In genomic region chr14:31217666-31218065, GRCm38 (mm10) we compare ENCODE assay signal across 8 mouse cellular contexts. TPM values are rescaled to one million over a fixed set of nuclear protein-coding genes. Genes with fewer than 3 reads are reported as not detected.
DNase-seq lines count a peak whose midpoint lies in the region; ATAC-seq and TF ChIP-seq lines count a peak whose summit lies in the region.

Gene Sema3g, plus strand, starts transcription at chr14:31217860.

- H3K27me3 ChIP-seq in forebrain, embryonic 14.5 days (replicated peaks; ENCODE audit: control insufficient read depth, insufficient read depth, low read length): no peaks in the 10 kb centered on the region
- H3K27me3 ChIP-seq in hindbrain, embryonic 14.5 days (ENCODE audit: control insufficient read depth, insufficient read depth, low read length): no peaks in the 10 kb centered on the region
- no peaks in the 10 kb centered on the region for H3K27me3 ChIP-seq in liver, embryonic 11.5 days (replicated peaks; ENCODE audit: control insufficient read depth, insufficient read depth, low read length)
- H3K27me3 ChIP-seq in myocyte (ENCODE audit: control insufficient read depth, insufficient read depth, insufficient read length): peaks cover 10% of the 10 kb centered on the region

- H3K9me3 ChIP-seq in forebrain, embryonic 14.5 days (replicated peaks; ENCODE audit: control insufficient read depth, low read length): no peaks in the 10 kb centered on the region
- no peaks in the 10 kb centered on the region for H3K9me3 ChIP-seq in hindbrain, embryonic 14.5 days (ENCODE audit: control insufficient read depth, low read length)
- no peaks in the 10 kb centered on the region for H3K9me3 ChIP-seq in liver, embryonic 11.5 days (ENCODE audit: control insufficient read depth, low read length)

- H3K27ac ChIP-seq in forebrain, embryonic 14.5 days (ENCODE audit: low read depth, low read length): no peak within 1 kb of the TSS
- 0 out of 2 replicates have a peak within 1 kb of the TSS, but pooled peaks have one; percentile 11 for H3K27ac ChIP-seq in hindbrain, embryonic 14.5 days
- no peak within 1 kb of the TSS for H3K27ac ChIP-seq in liver, embryonic 11.5 days (ENCODE audit: low read depth, low read length)

- no peaks in the 10 kb centered on the region for H3K36me3 ChIP-seq in forebrain, embryonic 14.5 days (ENCODE audit: control insufficient read depth, insufficient read depth, low read length)
- no peaks in the 10 kb centered on the region for H3K36me3 ChIP-seq in hindbrain, embryonic 14.5 days (replicated peaks; ENCODE audit: control insufficient read depth, insufficient read depth)
- no peaks in the 10 kb centered on the region for H3K36me3 ChIP-seq in liver, embryonic 11.5 days (ENCODE audit: control insufficient read depth, insufficient read depth, low read length)
- H3K36me3 ChIP-seq in myocyte (ENCODE audit: control insufficient read depth, insufficient read depth): no peaks in the 10 kb centered on the region

- H3K79me2 ChIP-seq in myocyte (ENCODE audit: control insufficient read depth, insufficient read depth): no peaks in the 10 kb centered on the region

- H3ac ChIP-seq in myocyte (ENCODE audit: control insufficient read depth, insufficient read length): no peak within 1 kb of the TSS

- peak within 1 kb of the TSS; percentile 5; the same call in 1 of the 2 replicates for H3K4me2 ChIP-seq in forebrain, embryonic 14.5 days (ENCODE audit: low read length)
- H3K4me2 ChIP-seq in hindbrain, embryonic 14.5 days (replicated peaks): 0 out of 2 replicates have a peak within 1 kb of the TSS, but pooled peaks have one; percentile 5
- H3K4me2 ChIP-seq in liver, embryonic 11.5 days: peak within 1 kb of the TSS; percentile 29; the same call in 1 of the 2 replicates
- peak within 1 kb of the TSS; percentile 57 for H3K4me2 ChIP-seq in myocyte (ENCODE audit: low read depth)

- peak within 1 kb of the TSS; percentile 8; the same call in 1 of the 2 replicates for H3K9ac ChIP-seq in forebrain, embryonic 14.5 days (ENCODE audit: low read length)
- H3K9ac ChIP-seq in hindbrain, embryonic 14.5 days: peak within 1 kb of the TSS; percentile 37; the same call in 1 of the 2 replicates
- no peak within 1 kb of the TSS; the same call in none of the 2 replicates for H3K9ac ChIP-seq in liver, embryonic 11.5 days (ENCODE audit: low read depth, low read length)

- peak; percentile 20 for TF ChIP-seq POLR2A in myocyte (IDR thresholded peaks at IDR 0.05; ENCODE audit: insufficient read length, low read depth)

- peak; percentile 54 for DNase-seq in gastrocnemius, postnatal 10 days
- no peak for DNase-seq in gastrocnemius, adult 8-10 months (ENCODE audit: low spot score in 2 of 2)
- DNase-seq in c-Kit-positive CD71-positive TER-119-negative erythroid progenitor cells, embryonic 14.5 days (ENCODE audit: low read depth): peak; percentile 34
- DNase-seq in forebrain, embryonic 14.5 days (ENCODE audit: low spot score): peak; percentile 56
- DNase-seq in hindbrain, embryonic 14.5 days (ENCODE audit: low spot score): peak; percentile 38
- DNase-seq in liver, embryonic 11.5 days (ENCODE audit: low spot score): peak; percentile 62
- DNase-seq in thymus, postnatal 36 days: no peak

- no peak within 1 kb of the TSS for H3K4me3 ChIP-seq in forebrain, embryonic 14.5 days (ENCODE audit: low read depth, low read length)
- no peak within 1 kb of the TSS for H3K4me3 ChIP-seq in hindbrain, embryonic 14.5 days (replicated peaks; ENCODE audit: low read length)
- H3K4me3 ChIP-seq in liver, embryonic 11.5 days (ENCODE audit: low read depth, low read length): no peak within 1 kb of the TSS
- H3K4me3 ChIP-seq in myocyte: no peak within 1 kb of the TSS

- WGBS in forebrain, embryonic 14.5 days: 11% methylated on average over 11 of the region's 11 CpGs
- 5% methylated on average over 11 of the region's 11 CpGs for WGBS in hindbrain, embryonic 14.5 days
- WGBS in liver, embryonic 11.5 days: 9% methylated on average over 11 of the region's 11 CpGs

- peak; percentile 66 for ATAC-seq in forebrain, embryonic 14.5 days
- ATAC-seq in hindbrain, embryonic 14.5 days (ENCODE audit: low FRiP score): 0 out of 2 replicates have a peak, but pooled peaks have one; percentile 29
- peak; percentile 58; the same call in 1 of the 2 replicates for ATAC-seq in liver, embryonic 11.5 days (replicated peaks; ENCODE audit: low FRiP score)

- no peaks in the 10 kb centered on the region for H3K4me1 ChIP-seq in forebrain, embryonic 14.5 days (ENCODE audit: control insufficient read depth, insufficient read depth, low read length)
- H3K4me1 ChIP-seq in hindbrain, embryonic 14.5 days (replicated peaks; ENCODE audit: control insufficient read depth, insufficient read depth, low read length): peaks cover 14% of the 10 kb centered on the region
- peaks cover 4% of the 10 kb centered on the region; the same call in 1 of the 2 replicates for H3K4me1 ChIP-seq in liver, embryonic 11.5 days (replicated peaks; ENCODE audit: control insufficient read depth, insufficient read depth, low read length)

TF ChIP-seq in myocyte, 11 proteins besides CTCF, POLR2A, EP300 and RAD21:
- TF ChIP-seq USF1 (IDR thresholded peaks at IDR 0.05; ENCODE audit: low read depth) (no peak), MAX (IDR thresholded peaks at IDR 0.05; ENCODE audit: low read depth) (no peak), SRF (IDR thresholded peaks at IDR 0.05; ENCODE audit: control insufficient read depth, insufficient read length, low read depth) (peak; percentile 80), REST (IDR thresholded peaks at IDR 0.05; ENCODE audit: insufficient read depth, insufficient read length) (no peak), POLR2AphosphoS2 (IDR thresholded peaks at IDR 0.05; ENCODE audit: insufficient read length, low read depth) (no peak), TCF12 (IDR thresholded peaks at IDR 0.05; ENCODE audit: insufficient read depth, poor library complexity, severe bottlenecking) (no peak), E2F4 (IDR thresholded peaks at IDR 0.05; ENCODE audit: insufficient read depth) (no peak)

RNA-seq across cellular contexts. Expression of gene Sema3g, which starts in this region (rescaled TPM):
- total RNA-seq in gastrocnemius, postnatal 10 days (2021): 1 to 10 TPM; 7.5 to 8.7 TPM
- 1 to 10 TPM; 3.8 to 4.9 (median 4.5) TPM for total RNA-seq in gastrocnemius, adult 8-10 months (2022)
- 0.23 and 0.25 TPM in 2 replicates for polyA plus RNA-seq in forebrain, embryonic 14.5 days (2014; fragmentation: Nextera tagmentation; extraction: Ambion mirVana)
- polyA plus RNA-seq in hindbrain, embryonic 14.5 days (2014; fragmentation: Nextera tagmentation; extraction: Ambion mirVana): 0.27 and 0.32 TPM in 2 replicates
- 0.10 TPM in 1 of 2 replicates, not detected in the other for polyA plus RNA-seq in liver, embryonic 11.5 days (2014; fragmentation: Nextera tagmentation; extraction: Ambion mirVana)
- polyA plus RNA-seq in myocyte (2012; fragmentation: generic; extraction: Trizol): 1.8 TPM

Comparison
In these comparisons a context has a peak if more than half of its experiments do, and no peak if none do; other contexts are left out.
1. DNase-seq: peak in gastrocnemius, postnatal 10 days (single experiment) and c-Kit-positive CD71-positive TER-119-negative erythroid progenitor cells, embryonic 14.5 days (single experiment); none in gastrocnemius, adult 8-10 months (0 of 2) and thymus, postnatal 36 days (0 of 2).
2. Peak in DNase-seq, ATAC-seq, H3K9ac ChIP-seq and H3K4me2 ChIP-seq in forebrain, embryonic 14.5 days; RNA of the gene not detected or under 1 TPM.
3. Peak in DNase-seq, ATAC-seq, H3K27ac ChIP-seq, H3K9ac ChIP-seq and H3K4me2 ChIP-seq in hindbrain, embryonic 14.5 days; RNA of the gene not detected or under 1 TPM.
4. Peak in DNase-seq, ATAC-seq and H3K4me2 ChIP-seq in liver, embryonic 11.5 days; RNA of the gene not detected or under 1 TPM.
5. H3K4me2 ChIP-seq: peak in every context shown above with its lines; median percentile 57 in myocyte; 29 in liver, embryonic 11.5 days; 5 in forebrain, embryonic 14.5 days; 5 in hindbrain, embryonic 14.5 days.
6. Peak in every context shown above with its lines, with median percentiles within 50 percentile points of each other: ATAC-seq.